Mouse (Mus musculus): ENCODE results near the gene Nr1d1.

DNA sequence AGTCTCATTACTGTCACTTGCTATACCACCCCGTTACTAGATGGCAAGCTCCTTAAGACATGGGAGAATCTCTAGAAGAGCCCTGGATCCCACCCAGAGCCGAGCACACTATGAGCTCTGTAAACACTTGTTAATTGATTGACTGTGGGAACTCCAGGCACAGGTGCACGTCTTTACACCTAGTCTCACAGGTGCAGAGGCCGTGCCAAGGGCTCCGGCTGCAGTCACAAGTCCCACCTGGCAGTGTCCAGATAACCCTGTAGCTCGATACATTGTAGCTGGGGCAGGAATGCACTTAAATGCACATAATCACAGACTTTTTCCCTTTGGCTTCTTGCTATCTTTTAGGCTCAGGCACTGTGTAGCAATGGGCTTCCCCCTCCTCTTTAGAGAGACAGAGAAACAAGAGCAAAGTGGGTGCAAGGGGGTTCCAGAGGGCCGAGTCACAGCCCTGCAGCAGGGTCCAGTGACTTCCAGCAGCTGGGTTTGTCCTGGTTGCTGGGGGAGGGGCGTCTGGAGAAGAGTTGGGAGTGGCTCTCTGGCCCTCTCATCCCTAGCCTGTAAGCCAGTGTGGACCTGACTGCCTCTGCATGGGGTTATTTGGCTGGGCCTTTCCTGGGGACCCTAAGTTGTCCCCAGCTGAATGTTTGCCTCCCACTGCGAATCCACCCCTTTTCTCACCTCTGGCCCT lies 31.3 kb downstream of the Nr1d1 start:
- no peak for TF ChIP-seq POLR2A (IDR thresholded peaks at IDR 0.05; ENCODE audit: low read depth, low read length)
- TF ChIP-seq CTCF (IDR thresholded peaks at IDR 0.05; ENCODE audit: extremely low read depth, insufficient read length, insufficient replicate concordance, low read depth, low read length), result no peak
